Mouse (Mus musculus) monocyte, adult 5-6 weeks (primary cell): Measurements from ENCODE around the gene Trim17. TPM values are rescaled to one million over a fixed set of nuclear protein-coding genes. Genes with fewer than 3 reads are reported as not detected.

ENCODE experiments used
- ATAC-seq: fragments of 153-309, 156-312 bp; replicated peaks from 2 replicates; pipeline ENCODE4 v1.8.0; 2017; ENCODE audit warnings: mild to moderate bottlenecking; ENCODE audit not compliant: low TSS enrichment, insufficient number of reproducible peaks, severe bottlenecking, poor library complexity, low FRiP score
- total RNA-seq: library from RNA; stranded (forward); fragments of 200-1000, 200-491, 200-594 nt; gene quantifications from 3 replicates; pipeline ENCODE4 v1.2.3, GENCODE M21; 2017

Gene Trim17
- total RNA-seq, 1 experiment from 2014 or later: not detected

DNA sequence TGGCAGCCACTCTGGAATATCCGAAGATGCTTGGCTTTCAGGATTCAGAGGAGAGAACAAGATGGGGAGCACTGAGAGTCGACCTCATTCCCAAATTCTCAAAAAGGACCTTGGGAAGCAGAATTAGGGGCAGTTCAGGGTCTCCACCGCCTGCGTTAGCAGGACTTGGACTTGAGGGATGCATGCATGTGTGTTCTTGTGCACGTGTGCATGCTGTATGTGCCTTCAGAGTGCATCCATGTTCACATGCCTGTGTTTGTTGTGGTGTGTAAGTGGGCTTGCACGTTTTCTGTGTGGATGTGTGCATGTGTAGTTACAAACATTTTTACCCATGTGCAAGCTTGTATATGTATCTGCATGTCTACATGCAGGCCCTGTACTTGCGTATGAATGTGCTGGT lies 9.7 kb downstream of the Trim17 start:
- no peak for ATAC-seq

DNA sequence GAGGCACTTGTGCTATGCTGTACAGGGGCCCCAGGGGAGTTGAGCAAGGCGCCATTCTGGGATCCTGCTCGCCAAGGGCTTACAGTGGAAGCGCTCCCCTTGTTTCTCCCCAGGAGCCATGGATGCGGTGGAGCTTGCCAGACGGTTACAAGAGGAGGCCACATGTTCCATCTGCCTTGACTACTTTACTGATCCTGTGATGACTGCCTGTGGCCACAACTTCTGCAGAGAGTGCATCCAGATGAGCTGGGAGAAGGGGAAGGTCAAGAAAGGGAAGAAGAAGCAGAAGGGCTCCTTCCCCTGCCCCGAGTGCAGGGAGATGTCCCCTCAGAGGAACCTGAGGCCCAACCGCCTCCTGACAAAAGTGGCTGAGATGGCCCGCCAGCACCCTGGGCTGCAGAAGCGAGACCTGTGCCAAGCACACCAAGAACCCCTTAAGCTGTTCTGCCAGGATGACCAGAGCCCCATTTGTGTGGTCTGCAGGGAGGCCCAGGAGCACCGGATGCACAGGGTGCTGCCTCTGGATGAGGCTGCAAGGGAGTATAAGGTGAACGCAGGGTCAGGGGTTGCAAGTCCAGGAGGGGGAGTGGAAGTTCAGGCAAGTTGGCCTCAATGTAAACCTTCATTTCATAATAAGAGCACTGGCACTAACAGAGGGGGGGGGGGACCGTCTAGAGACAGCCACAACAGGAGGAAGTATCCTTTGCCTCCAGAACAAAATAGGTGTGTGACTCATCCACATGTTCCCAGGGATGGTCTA lies 10.7 kb downstream of the Trim17 start:
- no peak for ATAC-seq

DNA sequence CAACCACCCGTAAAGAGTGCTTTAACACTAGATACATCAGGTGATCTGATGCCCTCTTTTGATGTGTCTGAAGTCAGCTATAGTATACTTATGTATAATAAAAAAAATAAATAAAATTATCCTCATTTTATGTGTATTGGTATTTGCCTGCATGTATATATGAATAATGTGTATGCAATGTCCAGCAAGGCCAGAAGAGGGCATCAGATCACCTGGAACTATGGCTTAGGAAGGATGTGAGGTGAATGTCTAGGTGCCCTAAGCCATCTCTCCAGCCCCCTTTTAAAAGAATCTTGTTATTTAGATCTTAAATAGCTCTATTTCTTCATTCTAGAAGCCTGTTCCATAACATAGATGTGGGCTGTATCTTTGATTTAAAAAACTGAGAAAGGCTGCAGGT lies 12.9 kb downstream of the Trim17 start:
- no peak for ATAC-seq

DNA sequence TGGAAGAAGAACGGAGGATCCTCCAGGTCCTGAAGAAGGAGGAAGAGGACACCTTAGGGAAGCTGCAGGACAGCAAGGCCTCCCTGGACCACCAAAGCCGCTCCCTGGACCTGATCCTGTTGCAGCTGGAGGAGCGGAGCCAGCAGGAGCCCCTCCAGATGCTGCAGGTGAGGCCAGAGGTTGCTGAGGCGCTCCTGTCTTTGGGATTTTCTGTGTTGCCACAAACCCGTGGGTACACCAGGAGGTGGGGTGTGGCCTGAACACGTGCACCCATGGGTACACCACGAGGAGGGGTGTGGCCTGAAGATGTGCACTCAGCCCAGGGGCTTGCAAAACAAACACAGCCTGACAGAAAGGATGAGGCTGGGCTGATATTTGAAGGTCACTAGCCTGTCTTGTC lies 14.1 kb downstream of the Trim17 start:
- 0 out of 2 replicates have a peak, but pooled peaks have one; percentile 11 for ATAC-seq

DNA sequence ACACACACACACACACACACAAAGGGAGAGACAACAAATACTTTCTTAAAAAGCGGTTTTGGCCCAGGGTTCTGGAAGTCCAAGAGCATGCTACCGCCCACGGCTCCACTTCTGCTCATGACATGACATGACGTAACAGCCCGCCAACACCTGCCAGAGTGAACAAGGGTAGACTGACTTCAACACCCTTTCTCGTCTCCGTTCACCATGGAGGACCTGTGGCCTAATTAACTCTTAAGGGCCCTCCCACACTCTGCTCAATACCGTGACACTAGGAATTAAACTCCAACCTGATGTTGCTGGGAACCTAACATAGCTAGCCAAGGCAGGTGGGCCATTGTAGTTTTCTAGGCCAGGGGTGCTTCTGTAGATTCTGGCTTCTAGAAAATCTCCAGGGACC lies 14.5 kb downstream of the Trim17 start:
- no peak for ATAC-seq

DNA sequence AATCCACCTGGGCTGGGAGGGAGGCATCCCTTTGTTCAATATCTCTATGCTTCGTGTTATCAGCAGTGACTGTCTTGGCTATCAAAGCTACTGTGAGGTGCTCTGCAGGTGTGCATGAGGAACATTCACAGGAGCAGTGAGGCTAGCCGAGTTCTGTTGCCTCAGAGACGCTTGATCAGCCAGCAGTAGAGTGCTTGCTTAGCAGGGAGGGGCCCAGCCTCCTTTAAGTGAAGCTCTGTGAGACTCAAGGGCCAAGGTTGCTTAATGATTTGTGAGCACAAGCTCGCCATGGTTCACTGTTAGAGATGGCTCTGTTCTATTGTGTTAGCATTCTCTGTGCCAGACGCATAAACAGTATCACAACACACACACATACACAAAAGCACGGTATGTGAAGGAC lies 15.2 kb downstream of the Trim17 start:
- no peak for ATAC-seq

DNA sequence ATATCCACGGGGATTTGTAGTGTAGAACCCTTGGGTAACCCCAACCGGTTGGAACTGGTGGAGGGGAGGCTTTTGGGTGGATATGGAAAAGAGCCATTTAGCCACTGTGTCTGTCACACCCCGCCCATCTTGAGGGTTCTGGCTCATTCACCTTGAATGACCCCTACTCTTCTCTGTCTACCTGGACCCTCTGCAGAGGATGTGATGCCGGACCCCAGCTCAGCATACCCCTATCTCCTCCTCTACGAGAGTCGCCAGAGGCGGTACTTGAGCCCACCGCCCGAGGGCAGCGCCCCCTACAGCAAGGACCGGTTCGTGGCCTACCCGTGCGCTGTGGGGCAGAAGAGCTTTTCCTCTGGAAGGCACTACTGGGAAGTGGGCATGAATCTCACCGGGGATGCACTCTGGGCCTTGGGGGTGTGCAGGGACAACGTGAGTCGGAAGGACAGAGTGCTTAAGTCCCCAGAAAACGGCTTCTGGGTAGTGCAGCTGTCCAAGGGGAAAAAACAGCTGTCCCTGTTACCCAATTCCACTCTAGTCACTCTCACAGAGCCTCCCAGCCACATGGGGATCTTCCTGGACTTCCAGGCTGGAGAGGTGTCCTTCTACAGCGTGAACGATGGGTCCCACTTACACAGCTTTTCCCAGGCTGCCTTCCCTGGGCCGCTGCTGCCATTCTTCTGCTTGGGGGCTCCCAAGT lies 16.5 kb downstream of the Trim17 start:
- no peak for ATAC-seq

DNA sequence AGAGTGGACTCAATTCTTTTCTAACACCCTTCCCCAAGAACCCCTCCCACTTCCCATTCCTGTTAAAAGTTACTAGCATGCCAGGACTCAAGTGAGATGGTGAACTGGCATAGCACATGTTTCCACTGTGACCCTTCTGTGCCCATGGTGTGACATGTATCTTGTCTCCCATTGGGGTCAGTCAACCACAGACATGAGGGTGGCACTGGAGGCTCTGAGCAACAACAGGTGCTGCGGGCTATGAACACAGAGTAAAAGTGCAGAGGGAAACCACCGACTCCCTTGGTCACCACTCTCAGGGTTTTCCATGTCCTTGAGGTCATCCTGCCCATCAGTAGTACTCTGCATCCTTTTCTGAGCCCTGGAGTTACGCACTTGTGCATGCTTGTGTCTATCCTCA lies 17.3 kb downstream of the Trim17 start:
- no peak for ATAC-seq

DNA sequence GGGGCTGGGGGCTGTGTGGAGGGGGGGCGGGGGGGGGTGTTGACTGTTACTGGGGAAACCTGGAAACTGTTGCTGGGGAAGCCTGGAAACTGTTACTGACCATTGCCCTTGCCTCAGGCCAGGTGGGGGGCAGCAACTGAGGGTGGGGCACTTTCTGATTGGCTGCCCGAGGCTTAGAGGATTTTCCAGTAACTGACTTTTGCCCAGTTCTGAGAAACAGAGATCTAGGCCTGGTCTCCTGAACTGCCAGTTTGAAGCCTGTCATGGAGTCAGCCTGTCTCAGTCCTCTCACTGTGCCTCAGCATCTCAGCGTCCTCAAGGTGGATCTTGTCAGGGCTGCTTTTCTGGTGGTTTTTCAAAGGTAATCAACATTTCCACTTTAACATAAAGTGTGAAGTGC lies 19.9 kb downstream of the Trim17 start:
- no peak for ATAC-seq

DNA sequence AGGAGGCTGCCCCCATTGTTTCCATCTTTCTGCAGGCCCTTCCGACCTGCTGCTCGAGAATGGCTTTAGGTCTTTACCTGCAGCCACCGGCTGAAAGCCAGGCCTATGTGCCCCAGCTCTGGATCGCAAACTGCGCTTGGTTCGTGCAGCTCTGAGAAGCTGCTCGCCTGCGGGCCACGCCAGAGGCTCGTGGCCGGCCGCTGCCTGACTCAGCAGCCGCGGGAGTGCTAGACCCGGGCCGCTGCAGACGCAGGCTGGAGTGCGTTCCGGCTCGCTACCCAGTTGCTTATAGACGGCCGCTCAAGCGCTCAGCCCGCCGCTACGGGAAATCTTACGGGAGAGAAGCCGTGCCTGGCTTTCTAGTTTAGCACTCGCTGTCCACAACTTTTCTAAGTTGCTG lies 22.7 kb downstream of the Trim17 start:
- ATAC-seq: no peak

DNA sequence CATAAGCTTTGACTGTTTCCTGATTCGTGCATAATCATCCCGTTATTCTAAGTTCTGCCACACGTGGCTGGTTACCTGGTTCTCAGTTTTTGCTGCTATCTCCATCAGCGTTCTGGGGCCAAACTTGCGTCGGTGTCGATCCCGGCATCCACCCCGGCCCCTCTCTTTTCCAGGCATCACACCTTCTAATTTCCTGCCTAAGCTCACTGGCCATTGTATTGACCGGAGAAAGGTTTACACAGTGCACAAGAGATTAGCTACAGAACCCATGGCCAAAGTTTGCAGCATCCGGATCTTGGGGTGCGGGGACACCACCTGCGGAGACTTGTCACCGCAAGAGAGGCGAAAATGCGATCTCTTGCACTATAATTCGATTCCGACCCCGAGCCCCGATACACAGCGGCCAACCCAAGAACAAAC lies 23.1 kb downstream of the Trim17 start:
- ATAC-seq: no peak

DNA sequence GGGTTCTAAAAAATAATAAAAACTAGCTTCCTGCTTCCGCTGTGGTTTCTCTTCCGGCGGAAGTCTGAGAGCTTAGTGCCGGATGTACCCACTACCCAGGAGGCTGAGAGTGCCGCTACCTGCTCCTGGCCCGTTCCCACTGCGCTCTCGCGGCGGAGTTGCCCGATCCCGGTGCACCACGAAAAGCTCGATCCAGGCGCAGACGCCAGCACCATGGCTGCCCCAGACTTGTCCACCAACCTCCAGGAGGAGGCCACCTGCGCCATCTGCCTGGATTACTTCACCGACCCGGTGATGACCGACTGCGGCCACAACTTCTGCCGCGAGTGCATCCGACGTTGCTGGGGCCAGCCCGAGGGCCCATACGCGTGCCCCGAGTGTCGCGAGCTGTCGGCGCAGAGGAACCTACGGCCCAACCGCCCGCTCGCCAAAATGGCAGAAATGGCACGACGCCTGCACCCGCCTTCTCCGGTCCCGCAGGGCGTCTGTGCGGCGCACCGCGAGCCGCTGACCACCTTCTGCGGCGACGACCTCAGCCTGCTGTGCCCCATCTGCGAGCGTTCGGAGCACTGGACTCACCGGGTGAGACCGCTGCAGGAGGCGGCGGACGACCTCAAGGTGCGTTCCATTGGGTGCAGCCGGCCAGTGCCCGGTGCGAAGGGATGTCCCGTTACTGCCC lies 23.7 kb downstream of the Trim17 start, which contains the start of gene Trim11:
Trim11 (plus strand) TSS at position 67 of the 679 bp plus-strand sequence.
- ATAC-seq: no peak

DNA sequence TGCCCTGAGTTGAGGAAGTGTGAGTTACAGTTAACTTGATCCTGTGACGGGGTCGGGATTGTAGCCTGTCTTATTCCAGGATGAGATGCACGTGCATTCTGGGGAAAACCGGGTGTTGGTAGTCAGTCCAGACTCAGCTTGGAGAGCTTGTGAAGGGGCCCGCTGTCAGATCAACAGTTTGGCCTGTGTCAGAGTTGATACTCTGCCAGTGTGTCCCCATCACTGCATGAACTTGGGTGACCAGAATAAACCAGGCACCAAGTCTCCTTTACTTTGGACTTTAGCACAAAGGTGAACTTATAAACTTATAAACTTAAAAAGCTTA lies 24.2 kb downstream of the Trim17 start:
- ATAC-seq: no peak

DNA sequence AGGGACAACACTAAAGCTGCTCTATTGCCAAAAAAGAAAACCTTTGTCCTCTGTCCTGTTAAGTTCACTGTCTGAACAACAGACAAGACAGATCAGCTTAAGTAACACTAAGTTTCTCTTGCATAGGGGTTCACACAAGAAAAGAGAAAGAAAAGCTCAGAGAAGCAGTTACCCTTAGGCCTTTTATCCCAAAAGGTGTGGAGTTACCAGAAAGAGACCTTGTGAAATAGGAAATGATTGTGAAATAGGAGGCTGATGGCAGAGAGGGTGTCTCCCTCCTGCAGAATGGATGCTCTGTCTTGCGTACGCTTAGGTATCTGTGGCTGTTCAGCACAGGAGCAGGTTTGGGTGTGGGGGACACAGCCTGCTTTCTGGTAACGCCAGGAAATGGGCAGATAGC lies 24.7 kb downstream of the Trim17 start:
- ATAC-seq: no peak

DNA sequence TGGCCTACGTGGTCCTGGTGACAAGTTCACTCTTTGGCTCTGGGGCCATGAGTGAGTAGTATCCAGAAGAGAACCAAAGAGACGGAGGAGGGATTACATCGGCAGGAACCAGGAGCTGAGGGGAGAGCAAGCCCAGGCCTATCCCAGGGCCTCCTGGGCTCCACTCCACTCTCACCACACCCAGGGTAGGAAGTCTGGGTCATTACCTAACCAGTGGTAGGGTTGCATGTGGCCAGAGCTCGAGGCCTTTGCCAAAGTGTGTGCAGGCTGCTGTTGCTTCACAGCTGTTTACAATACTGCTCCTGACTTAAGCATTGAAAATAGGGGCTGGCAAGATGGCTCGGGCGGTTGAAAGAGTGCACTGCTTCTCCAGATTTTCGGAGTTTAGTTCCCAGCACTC lies 25.2 kb downstream of the Trim17 start:
- ATAC-seq: no peak

DNA sequence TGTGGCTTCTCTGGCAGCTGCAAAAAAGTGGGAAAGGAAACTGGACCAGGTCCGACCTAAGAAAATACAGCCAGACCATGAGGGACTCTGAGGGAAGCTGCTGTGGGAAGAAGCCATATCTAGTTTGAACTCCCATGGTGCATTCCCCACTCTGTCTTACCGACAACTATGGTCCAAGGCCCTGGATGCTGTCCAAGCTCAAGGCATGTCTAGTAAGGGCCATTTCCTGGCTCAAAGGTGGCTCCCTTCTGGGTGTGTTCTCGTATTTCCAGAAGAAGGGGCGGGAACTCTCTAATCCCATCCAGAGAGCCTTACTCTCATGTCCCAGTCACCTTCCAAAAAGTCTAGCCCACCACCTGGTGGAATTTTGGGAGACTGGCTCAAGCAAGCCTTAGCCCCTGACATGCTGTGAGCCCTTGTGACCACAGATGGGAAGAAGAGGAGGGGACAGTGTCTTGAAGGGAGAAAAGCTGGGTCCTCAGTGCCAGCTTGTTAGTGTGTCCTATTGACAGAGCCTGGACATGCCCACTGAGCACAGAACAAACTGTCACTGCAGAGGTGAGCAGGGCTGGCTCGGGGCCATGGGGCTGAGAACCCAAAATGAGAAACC lies 26.0 kb downstream of the Trim17 start:
- ATAC-seq: no peak

DNA sequence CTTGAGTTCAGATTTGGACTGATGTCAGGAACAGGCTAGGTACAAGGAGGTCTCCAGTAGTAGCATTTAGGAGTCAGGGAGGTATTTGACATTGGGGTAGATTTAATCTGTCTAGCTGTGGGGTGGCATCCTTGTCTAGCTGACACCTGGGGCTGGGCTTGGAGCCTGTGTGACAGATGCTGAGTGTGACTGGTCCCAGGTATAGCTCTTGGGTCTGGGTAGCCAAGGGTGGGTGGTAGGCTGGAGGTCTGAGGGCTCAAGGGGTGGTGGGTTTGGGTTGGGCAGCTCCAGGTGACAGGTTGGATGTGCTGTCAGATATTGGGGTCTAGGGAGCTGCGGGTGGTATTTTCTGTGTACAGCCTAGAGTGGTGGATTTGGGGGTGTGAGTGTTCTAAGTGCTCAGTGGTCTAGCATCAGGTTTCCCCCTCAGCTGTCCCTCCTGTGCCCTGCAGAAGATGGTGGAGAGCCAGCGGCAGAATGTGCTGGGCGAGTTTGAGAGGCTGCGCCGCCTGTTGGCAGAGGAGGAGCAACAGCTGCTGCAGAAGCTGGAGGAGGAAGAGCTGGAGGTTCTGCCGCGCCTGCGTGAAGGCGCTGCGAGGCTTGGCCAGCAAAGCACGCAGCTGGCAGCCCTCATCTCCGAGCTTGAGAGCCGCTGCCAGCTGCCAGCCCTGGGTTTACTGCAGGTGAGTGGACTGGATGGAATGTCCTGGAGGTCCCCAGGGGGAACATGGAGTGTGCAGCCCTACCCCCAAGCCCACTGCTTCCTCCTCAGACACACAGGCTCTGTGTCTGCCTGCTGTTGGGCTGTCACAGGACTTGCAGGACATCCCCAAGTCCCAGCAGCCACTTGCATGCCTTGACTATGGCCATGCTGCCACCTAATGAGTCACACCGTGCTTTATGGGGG lies 27.3 kb downstream of the Trim17 start:
- peak; percentile 40 for ATAC-seq

DNA sequence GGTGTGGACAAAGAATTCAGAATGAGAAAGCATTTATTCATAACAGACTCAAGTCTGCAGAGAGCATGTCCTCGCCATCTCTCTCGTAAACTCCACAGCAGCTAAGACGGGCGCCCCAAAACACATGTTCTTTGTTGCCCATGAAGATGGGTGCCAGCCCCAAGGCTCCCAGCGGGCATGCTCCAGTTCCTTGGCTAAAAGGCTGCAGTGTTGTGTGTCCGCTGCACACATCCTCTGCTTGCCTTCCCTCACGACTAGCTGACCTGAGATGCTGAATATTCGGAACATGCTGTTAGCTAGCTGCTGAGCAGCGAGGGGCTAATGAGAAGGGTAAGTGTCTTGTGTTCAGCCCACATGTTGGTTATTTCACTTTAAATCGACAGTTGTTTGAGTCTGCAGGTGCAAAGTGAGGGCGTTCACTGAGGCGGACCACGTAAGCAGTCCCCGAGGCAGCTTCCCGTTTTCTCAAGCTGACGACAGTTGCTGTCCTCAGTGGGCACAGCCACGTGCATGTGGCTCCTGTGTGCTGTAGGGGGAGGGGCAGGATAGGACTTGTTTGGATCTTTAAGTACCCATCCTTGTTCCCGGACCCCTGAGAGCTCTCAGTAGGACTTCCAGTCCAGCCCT lies 28.1 kb downstream of the Trim17 start:
- ATAC-seq: peak; percentile 53; the same call in 1 of the 2 replicates
